Mouse (Mus musculus): Measurements from ENCODE around the gene Nfatc3. TPM values are rescaled to one million over a fixed set of nuclear protein-coding genes. Genes with fewer than 3 reads are reported as not detected.
"Not testable (repeated sequence)": the region's sequence is repeated elsewhere in the genome, so short reads cannot be mapped to it uniquely, and the experiment has no call there.

The Nfatc3 gene
- 10 to 100 TPM; 20.1 to 20.7 TPM for total RNA-seq (2021)

DNA sequence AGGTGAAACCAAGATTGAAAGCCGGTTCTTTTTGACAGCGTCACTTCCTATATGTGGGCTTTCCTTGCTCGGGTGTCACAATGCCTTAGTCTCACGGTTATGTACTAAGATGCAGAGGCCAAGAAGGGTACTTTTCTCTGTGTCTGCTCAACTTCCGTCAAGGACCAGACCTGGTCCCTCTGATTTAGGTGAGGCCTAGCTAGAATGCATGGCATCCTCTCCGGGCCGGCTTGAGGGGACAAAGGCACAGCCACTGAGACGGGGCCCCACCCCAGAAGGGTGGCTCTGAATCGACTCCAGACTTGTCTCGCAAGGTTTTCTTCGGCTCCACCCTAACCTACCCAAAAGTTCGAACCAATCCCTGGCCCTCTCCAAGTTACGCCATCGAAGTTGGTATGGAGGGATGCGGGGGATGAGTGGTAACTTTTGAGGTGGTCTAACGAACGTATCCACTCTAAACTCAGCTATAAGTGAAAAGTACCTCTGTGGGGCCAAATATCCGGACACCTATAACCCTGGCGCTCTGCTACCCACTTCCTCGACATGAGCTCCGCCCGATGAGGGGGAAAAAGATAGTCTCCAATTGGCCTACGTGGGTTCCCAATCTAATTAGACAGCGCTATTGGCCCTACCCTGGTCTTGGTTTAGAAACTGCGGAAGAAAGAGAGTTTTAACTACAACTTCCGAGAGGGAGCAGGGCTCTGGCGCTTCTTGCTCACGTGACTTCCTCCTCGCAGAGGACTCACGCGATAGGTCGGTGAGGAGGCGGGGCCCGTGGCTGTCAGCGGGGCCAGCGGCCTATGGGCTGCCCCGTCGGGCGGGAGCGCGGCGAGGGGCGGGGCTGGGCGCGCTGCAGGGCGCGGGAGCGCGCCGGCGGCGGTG, at the start of gene Nfatc3:
TSS of gene Nfatc3 (plus strand) at position 110 of the 882 bp plus-strand sequence.
- intact Hi-C loops (cut with DNase I), result no loop called here
- peak; percentile 92 to 93 for DNase-seq

- intact Hi-C loops (cut with DNase I), result loop anchor here (2.0 to 5.0 kb wide), 2 partner anchors 74 to 110 kb away; partner anchors contain the start of genes Pskh1 and Psmb10
- peak; percentile 91 to 92 for DNase-seq
Measured at GRCm38 (mm10) chr8:106010748-106011642, 47.6 kb upstream of the Nfatc3 start.

- intact Hi-C loops (cut with DNase I), result loop anchor here (2.0 to 5.0 kb wide), 2 partner anchors 74 to 111 kb away; partner anchors contain the start of genes Pskh1 and Psmb10
- no peak for DNase-seq
Measured at GRCm38 (mm10) chr8:106011643-106011986, 47.0 kb upstream of the Nfatc3 start, which contains the start of gene Ddx28. Ddx28 (minus strand) TSS chr8:106011882.

GRCm38 (mm10) chr8:106012203-106012602, 46.4 kb upstream of the Nfatc3 start:
- DNase-seq, result not testable (repeated sequence)
- intact Hi-C loops (cut with DNase I), result loop anchor here (5.0 kb wide), 1 partner anchor 75 kb away; the partner anchor contains the start of gene Psmb10

GRCm38 (mm10) chr8:106016284-106016683, 42.4 kb upstream of the Nfatc3 start:
- intact Hi-C loops (cut with DNase I), result no loop called here
- DNase-seq, result no peak

- DNase-seq, result no peak
- intact Hi-C loops (cut with DNase I), result no loop called here
Measured at GRCm38 (mm10) chr8:106017130-106017529, 41.5 kb upstream of the Nfatc3 start.

GRCm38 (mm10) chr8:106018039-106018438, 40.6 kb upstream of the Nfatc3 start:
- DNase-seq, result no peak
- intact Hi-C loops (cut with DNase I), result no loop called here

- peak; percentile 76 to 82 for DNase-seq
- intact Hi-C loops (cut with DNase I), result loop anchor here (1.0 kb wide), 3 partner anchors 31 to 308 kb away; partner anchors contain the start of gene Dus2
Measured at GRCm38 (mm10) chr8:106022483-106022882, 36.2 kb upstream of the Nfatc3 start.

GRCm38 (mm10) chr8:106038721-106039120, 19.9 kb upstream of the Nfatc3 start:
- no peak for DNase-seq
- intact Hi-C loops (cut with DNase I), result no loop called here

- no peak for DNase-seq
- intact Hi-C loops (cut with DNase I), result no loop called here
Measured at GRCm38 (mm10) chr8:106039605-106040004, 19.0 kb upstream of the Nfatc3 start.

DNA sequence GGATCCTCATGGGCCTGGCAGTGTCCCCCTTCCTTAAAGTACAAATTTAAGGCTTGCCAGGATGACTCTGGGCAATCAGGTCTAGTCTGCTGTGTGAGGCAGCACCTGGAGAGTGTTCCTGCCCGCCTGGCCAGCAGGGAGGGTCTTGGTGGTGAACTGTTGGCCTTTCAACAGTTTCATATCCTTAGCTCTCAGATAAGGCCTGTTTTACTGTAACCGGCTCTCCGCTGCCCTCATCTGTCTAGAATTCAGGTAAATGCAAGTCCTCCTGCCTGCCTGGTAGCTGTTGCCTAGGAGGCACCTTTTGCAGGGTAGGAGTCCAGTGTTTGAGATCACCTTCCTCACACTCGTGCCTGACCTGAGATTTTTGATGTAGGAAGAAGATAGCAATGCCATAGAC, 18.4 kb upstream of the Nfatc3 start:
- no peak for DNase-seq
- intact Hi-C loops (cut with DNase I), result no loop called here

DNA sequence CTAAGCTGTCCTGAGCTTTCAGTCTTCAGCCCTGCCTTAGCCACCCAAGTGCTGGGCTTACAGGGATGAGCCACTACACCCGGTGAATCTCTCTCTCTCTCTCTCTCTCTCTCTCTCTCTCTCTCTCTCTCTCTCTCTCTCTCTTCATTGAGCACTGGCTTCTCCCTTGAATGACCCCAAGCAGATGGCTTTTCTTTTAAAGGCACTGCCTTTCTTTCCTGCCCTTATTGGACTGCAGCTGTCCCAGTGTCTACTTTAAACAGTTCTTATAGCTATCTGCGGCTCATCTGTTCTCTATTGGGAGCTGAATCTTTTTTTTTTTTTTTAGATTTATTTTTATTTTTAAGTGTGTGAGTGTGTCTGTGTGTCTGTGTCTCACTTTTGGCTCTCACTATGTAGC, 15.6 kb upstream of the Nfatc3 start:
- no peak for DNase-seq
- intact Hi-C loops (cut with DNase I), result no loop called here

- intact Hi-C loops (cut with DNase I), result no loop called here
- DNase-seq, result peak; percentile 40 to 51
Measured at GRCm38 (mm10) chr8:106044151-106044550, 14.5 kb upstream of the Nfatc3 start.

GRCm38 (mm10) chr8:106046872-106047559, 11.6 kb upstream of the Nfatc3 start:
- intact Hi-C loops (cut with DNase I), result no loop called here
- DNase-seq, result peak in 1 of 2 experiments; percentile 24

- DNase-seq, result no peak
- intact Hi-C loops (cut with DNase I), result no loop called here
Measured at GRCm38 (mm10) chr8:106047854-106048630, 10.6 kb upstream of the Nfatc3 start.

DNA sequence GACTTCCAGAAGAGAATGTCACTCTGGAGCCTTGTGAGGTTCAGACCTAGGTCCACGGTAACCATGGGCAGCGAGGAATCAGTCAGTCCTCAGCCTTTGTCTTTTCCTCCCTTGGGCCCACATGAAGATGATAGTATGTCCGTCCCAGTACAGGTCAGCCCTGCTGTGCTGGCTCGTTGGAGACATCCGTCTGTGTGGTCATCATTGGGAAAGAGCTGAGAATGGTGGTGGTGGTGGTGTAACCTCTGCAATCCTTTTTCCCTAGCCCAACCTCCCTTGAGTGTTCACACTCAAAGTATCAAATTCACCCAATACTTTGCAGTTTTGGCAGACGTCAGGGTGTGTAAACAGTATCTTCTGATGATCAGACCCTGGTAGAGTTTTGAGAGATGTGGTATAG, 8.8 kb upstream of the Nfatc3 start:
- intact Hi-C loops (cut with DNase I), result no loop called here

DNA sequence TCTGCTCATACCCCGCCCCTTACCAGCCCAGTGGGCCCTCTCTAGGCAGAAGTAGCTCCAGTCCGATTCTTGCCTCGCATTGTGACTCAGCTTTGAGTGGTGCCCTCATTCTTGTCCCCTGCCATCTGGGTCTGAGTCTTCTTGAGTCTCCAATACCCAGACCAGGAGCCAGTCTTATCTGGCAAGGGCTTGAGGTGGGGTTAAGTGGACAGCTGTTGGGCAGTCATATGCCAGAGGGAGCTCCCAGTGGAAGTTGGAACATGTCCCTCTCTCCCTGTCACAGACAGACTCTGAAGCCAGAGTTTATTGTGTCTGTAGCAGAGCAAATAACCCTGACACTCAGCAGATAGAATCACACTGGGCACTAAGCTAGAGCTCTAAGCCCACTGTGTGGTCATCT, 7.6 kb upstream of the Nfatc3 start:
- intact Hi-C loops (cut with DNase I), result no loop called here

More for the DNA sequence above, 8.8 kb upstream of the Nfatc3 start:
- no peak for DNase-seq

GRCm38 (mm10) chr8:106052510-106053089, 6.0 kb upstream of the Nfatc3 start:
- no peak for DNase-seq
- intact Hi-C loops (cut with DNase I), result no loop called here

More for the DNA sequence above, 7.6 kb upstream of the Nfatc3 start:
- DNase-seq, result no peak

DNA sequence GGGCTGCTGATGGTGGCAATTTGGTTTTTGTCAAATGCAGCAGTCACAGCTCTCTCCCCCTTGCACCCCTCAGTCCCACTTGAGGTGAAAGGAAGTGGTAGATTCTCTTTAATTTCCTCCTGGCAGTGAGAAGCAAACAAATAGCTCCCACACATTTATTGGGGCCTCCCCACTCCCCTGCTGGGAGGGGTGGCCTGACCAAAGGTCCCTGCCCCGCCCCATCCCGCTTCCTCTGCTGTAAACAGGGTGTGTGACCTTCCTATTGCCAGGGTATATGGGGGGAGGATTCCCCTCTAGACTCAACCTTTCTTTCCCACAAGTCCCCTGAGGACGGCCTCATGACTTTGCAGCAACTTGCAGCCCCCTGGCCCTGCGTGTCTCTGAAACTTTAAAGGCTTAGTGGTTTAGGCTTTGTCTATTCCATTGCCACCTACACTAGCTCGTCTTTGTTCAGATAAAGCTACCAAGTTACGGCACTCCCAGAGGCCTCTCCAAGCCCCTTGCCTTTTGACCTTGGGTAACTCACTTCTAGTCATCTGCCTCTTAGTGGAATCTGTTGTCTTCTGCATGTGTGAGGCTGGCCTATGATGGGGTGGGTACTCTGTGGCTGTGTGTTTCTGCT, 4.3 kb upstream of the Nfatc3 start:
- intact Hi-C loops (cut with DNase I), result no loop called here
- DNase-seq, result peak; percentile 38 to 45

All from heart, postnatal 36 days (tissue).